Mouse (Mus musculus) kidney, postnatal 0 days (tissue): ENCODE data around the gene Pdlim7. TPM values are rescaled to one million over a fixed set of nuclear protein-coding genes. Genes with fewer than 3 reads are reported as not detected.
A peak's percentile ranks its signal among the peaks of the same experiment; 100 is the strongest.

ENCODE experiments used
- ATAC-seq: fragments of 200-750 bp; cut with Nextera tagmentation; replicated peaks from 2 replicates; pipeline ENCODE4 v1.8.0; 2017; ENCODE audit warnings: low read depth, moderate number of reproducible peaks, moderate TSS enrichment, moderate library complexity; ENCODE audit not compliant: low FRiP score
- DNase-seq: peaks from one replicate; pipeline ENCODE4 v3.0.0-alpha.2; 2016; ENCODE audit warnings: low spot score
- H3K27ac ChIP-seq: fragments of 300-500 bp; sonication (generic); 2 replicates; pipeline ENCODE4 v1.5.1; 2014; ENCODE audit warnings: mild to moderate bottlenecking
- H3K27me3 ChIP-seq: fragments of 300-500 bp; sonication (generic); 2 replicates; pipeline ENCODE4 v1.6.1; 2014; ENCODE audit warnings: low read length, mixed read lengths; ENCODE audit not compliant: insufficient read depth
- H3K36me3 ChIP-seq: fragments of 300-500 bp; sonication (generic); 2 replicates; pipeline ENCODE4 v1.6.1; 2014; ENCODE audit warnings: low read length, mixed read lengths; ENCODE audit not compliant: insufficient read depth
- H3K4me1 ChIP-seq: fragments of 300-500 bp; sonication (generic); replicated peaks from 2 replicates; pipeline ENCODE4 v1.6.1; 2014; ENCODE audit warnings: antibody characterized with exemption, low read length, mixed read lengths; ENCODE audit not compliant: insufficient read depth
- H3K4me2 ChIP-seq: fragments of 300-500 bp; sonication (generic); 2 replicates; pipeline ENCODE4 v1.6.1; 2014; ENCODE audit warnings: mild to moderate bottlenecking, low read length, moderate library complexity, mixed read lengths
- H3K4me3 ChIP-seq: fragments of 300-500 bp; sonication (generic); replicated peaks from 2 replicates; pipeline ENCODE4 v1.5.1; 2014; ENCODE audit warnings: low read depth, low read length
- H3K9ac ChIP-seq: fragments of 300-500 bp; sonication (generic); 2 replicates; pipeline ENCODE4 v1.6.1; 2014; ENCODE audit warnings: low read depth, low read length
- H3K9me3 ChIP-seq: fragments of 300-500 bp; sonication (generic); replicated peaks from 2 replicates; pipeline ENCODE4 v1.6.1; 2016; ENCODE audit warnings: low read length, inconsistent platforms, mixed read lengths
- CTCF ChIP-seq: IDR thresholded peaks from 2 replicates; pipeline ENCODE4 v1.5.1; 2016; ENCODE audit warnings: antibody characterized with exemption, low read depth, mild to moderate bottlenecking, moderate library complexity
- WGBS: fragments of 180-500 bp; shearing (Covaris S2); extraction: QIAGEN DNeasy Blood & Tissue Kit; methylation state at CpG from one replicate; pipeline ENCODE4 v1.1.7; 2014; 5-methylcytosine and 5-hydroxymethylcytosine counted together
- polyA plus RNA-seq: library from polyadenylated mRNA; unstranded; fragments of >200 nt; fragmentation: Nextera tagmentation; extraction: Ambion mirVana; gene quantifications from 2 replicates; pipeline ENCODE4 v1.2.1, GENCODE M21; 2015

Pdlim7 gene
- polyA plus RNA-seq, 1 experiment from 2014 or later, result 112 TPM

GRCm38 (mm10) chr13:55468851-55469560 is 44.5 kb downstream of the Pdlim7 start:
- TF ChIP-seq CTCF, result peak; percentile 69
- no peak for ATAC-seq
- no peak overlapping the region for H3K4me2 ChIP-seq
- no peak overlapping the region for H3K27ac ChIP-seq
- no peaks in the 10 kb centered on the region for H3K27me3 ChIP-seq
- H3K9me3 ChIP-seq, result no peaks in the 10 kb centered on the region
- H3K36me3 ChIP-seq, result no peaks in the 10 kb centered on the region
- H3K9ac ChIP-seq, result no peak overlapping the region
- H3K4me3 ChIP-seq, result no peak overlapping the region
- WGBS, result 47% methylated on average over 13 of the region's 13 CpGs
- H3K4me1 ChIP-seq, result peaks cover 12% of the 10 kb centered on the region; the same call in 1 of the 2 replicates
- DNase-seq, result peak; percentile 83

GRCm38 (mm10) chr13:55465830-55466440 is 47.5 kb downstream of the Pdlim7 start:
- no peak overlapping the region for H3K4me2 ChIP-seq
- TF ChIP-seq CTCF, result no peak
- no peaks in the 10 kb centered on the region for H3K27me3 ChIP-seq
- H3K4me1 ChIP-seq, result peaks cover 14% of the 10 kb centered on the region
- no peak for DNase-seq
- H3K9me3 ChIP-seq, result no peaks in the 10 kb centered on the region
- no peak for ATAC-seq
- H3K9ac ChIP-seq, result no peak overlapping the region
- WGBS, result 81% methylated on average over 5 of the region's 5 CpGs
- H3K27ac ChIP-seq, result no peak overlapping the region
- H3K4me3 ChIP-seq, result no peak overlapping the region
- 0 out of 2 replicates have a peak, but pooled peaks cover 1% of the 10 kb centered on the region for H3K36me3 ChIP-seq

DNA sequence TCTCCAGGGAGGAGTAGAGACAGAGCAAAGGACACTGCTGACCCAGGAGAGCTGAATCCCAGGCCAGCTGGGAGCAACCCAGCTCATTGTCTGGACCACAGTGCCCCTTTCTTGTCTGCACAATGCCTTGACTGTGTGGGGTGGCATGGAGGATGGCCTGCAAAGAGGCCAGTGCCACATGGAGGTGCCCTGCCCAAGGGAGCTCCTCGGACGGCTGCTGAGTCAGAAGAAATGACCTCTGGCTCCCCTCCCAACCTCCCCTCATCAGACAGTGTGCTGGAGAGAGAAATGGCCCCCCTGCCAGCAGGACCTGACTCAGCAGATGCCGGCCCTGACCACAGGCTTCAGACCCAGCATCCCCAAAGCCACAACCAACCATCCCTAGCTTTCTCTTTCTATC is 48.3 kb downstream of the Pdlim7 start:
- Histone ChIP-seq H3K9ac (no peak overlapping the region), H3K27ac (no peak overlapping the region), H3K4me3 (no peak overlapping the region), H3K36me3 (0 out of 2 replicates have a peak, but pooled peaks cover 5% of the 10 kb centered on the region), H3K4me1 (peaks cover 12% of the 10 kb centered on the region; the same call in 1 of the 2 replicates), H3K9me3 (no peaks in the 10 kb centered on the region), H3K27me3 (no peaks in the 10 kb centered on the region), H3K4me2 (0 out of 2 replicates have a peak overlapping the region, but pooled peaks have one; percentile 98)
- TF ChIP-seq CTCF, result no peak
- DNase-seq (no peak), ATAC-seq (no peak)
- 24% methylated on average over 3 of the region's 3 CpGs for WGBS

DNA sequence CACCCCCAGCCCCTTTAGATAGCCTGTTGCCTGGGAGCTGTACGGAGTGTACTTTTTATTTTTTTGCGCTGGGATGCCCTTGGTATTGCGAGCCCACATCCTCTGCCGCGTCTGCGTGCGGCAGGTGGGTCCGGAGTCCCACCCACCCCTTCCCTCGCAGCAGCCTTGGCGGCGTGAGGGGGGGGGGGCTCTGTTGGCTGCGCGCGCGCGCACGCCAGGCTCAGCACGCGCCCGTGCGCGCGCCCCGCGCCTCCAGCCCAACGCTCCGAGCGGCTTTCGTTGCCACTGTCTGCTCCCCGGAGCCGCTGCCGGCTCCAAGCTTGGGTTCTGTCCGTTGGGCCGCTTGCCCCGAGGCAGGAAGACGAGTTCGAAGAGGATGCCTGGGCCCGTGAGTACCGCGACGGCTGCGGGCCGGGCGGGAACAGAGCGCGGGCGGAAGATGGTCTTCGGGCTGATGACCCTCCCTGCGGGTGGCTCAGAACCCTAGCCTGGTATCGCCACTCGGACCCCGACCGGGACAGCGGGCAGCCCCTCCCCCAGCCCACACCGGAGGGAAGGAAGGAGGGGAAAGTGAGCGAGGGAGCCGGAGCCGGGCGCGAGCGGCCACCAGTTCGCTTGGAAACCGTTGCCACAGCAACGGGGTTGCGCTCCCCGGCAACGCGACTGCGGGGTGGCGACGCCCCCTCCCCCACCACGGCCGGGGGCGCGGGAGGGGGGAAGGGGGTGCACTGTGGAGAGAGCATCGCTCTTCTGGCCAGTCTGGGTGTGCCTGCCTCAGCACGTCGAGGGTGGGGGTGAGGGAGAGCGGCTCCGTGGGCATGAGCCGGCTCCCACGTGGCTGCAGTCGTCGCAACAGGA is 49.2 kb downstream of the Pdlim7 start, which contains the start of gene Prr7:
Gene Prr7, plus strand, starts transcription at position 241 of the 858 bp plus-strand sequence.
- DNase-seq, result peak; percentile 49
- H3K4me2 ChIP-seq, result peak within 1 kb of the TSS; percentile 98
- under 1% methylated on average over 75 of the region's 84 CpGs for WGBS
- peak within 1 kb of the TSS; percentile 59 for H3K4me3 ChIP-seq
- H3K27me3 ChIP-seq, result no peaks in the 10 kb centered on the region
- no peak for TF ChIP-seq CTCF
- peak; percentile 59 for ATAC-seq
- H3K9me3 ChIP-seq, result no peaks in the 10 kb centered on the region
- peak within 1 kb of the TSS; percentile 70 for H3K9ac ChIP-seq
- peaks cover 12% of the 10 kb centered on the region; the same call in 1 of the 2 replicates for H3K4me1 ChIP-seq
- H3K36me3 ChIP-seq, result peaks cover 15% of the 10 kb centered on the region
- no peak within 1 kb of the TSS for H3K27ac ChIP-seq

- Histone ChIP-seq H3K4me3 (peak overlapping the region; percentile 59), H3K9me3 (no peaks in the 10 kb centered on the region), H3K4me1 (peaks cover 12% of the 10 kb centered on the region; the same call in 1 of the 2 replicates), H3K4me2 (peak overlapping the region; percentile 98), H3K36me3 (peaks cover 22% of the 10 kb centered on the region), H3K27ac (no peak overlapping the region), H3K9ac (peak overlapping the region; percentile 70), H3K27me3 (no peaks in the 10 kb centered on the region)
- TF ChIP-seq CTCF, result no peak
- DNase-seq (no peak), ATAC-seq (peak; percentile 1; the same call in 1 of the 2 replicates)
- WGBS, result 9% methylated on average over 14 of the region's 14 CpGs
Measured at GRCm38 (mm10) chr13:55463399-55464026, 50.0 kb downstream of the Pdlim7 start.
